Mouse (Mus musculus) liver, embryonic 15.5 days (tissue): ENCODE measurements around the gene Birc3. TPM values are rescaled to one million over a fixed set of nuclear protein-coding genes. Genes with fewer than 3 reads are reported as not detected.
"Not testable (repeated sequence)": the region's sequence is repeated elsewhere in the genome, so short reads cannot be mapped to it uniquely, and the experiment has no call there.

Source experiments
- ATAC-seq: fragments of 200-750 bp; cut with Nextera tagmentation; 2 replicates; pipeline ENCODE4 v1.8.0; 2017; ENCODE audit warnings: moderate number of reproducible peaks, mild to moderate bottlenecking, moderate library complexity; ENCODE audit not compliant: insufficient read depth
- H3K27ac ChIP-seq: fragments of 300-500 bp; sonication (generic); replicated peaks from 2 replicates; pipeline ENCODE4 v1.5.1; 2015; ENCODE audit warnings: mild to moderate bottlenecking, inconsistent platforms
- H3K27me3 ChIP-seq: fragments of 300-500 bp; sonication (generic); 2 replicates; pipeline ENCODE4 v1.6.1; 2015; ENCODE audit warnings: mild to moderate bottlenecking, inconsistent platforms
- H3K36me3 ChIP-seq: fragments of 300-500 bp; sonication (generic); replicated peaks from 2 replicates; pipeline ENCODE4 v1.6.1; 2015; ENCODE audit warnings: moderate library complexity, mild to moderate bottlenecking, inconsistent platforms
- H3K4me1 ChIP-seq: fragments of 300-500 bp; sonication (generic); replicated peaks from 2 replicates; pipeline ENCODE4 v1.6.1; 2015; ENCODE audit warnings: inconsistent platforms
- H3K4me2 ChIP-seq: fragments of 300-500 bp; sonication (generic); 2 replicates; pipeline ENCODE4 v1.6.1; 2015; ENCODE audit warnings: moderate library complexity, mild to moderate bottlenecking, inconsistent platforms
- H3K4me3 ChIP-seq: fragments of 300-500 bp; sonication (generic); replicated peaks from 2 replicates; pipeline ENCODE4 v1.5.1; 2015; ENCODE audit warnings: mild to moderate bottlenecking, inconsistent platforms
- H3K9ac ChIP-seq: fragments of 300-500 bp; sonication (generic); 2 replicates; pipeline ENCODE4 v1.6.1; 2015; ENCODE audit warnings: moderate library complexity, mild to moderate bottlenecking, inconsistent platforms
- H3K9me3 ChIP-seq: fragments of 300-500 bp; sonication (generic); replicated peaks from 2 replicates; pipeline ENCODE4 v1.6.1; 2016; ENCODE audit warnings: inconsistent platforms
- WGBS: fragments of 180-500 bp; shearing (Covaris S2); methylation state at CpG from one replicate; pipeline ENCODE4 v1.1.7; 2015; ENCODE audit warnings: mixed read lengths; ENCODE audit not compliant: insufficient replicate concordance; 5-methylcytosine and 5-hydroxymethylcytosine counted together
- polyA plus RNA-seq: library from polyadenylated mRNA; unstranded; fragments of >200 nt; fragmentation: Nextera tagmentation; extraction: Ambion mirVana; gene quantifications from 2 replicates; pipeline ENCODE4 v1.2.1, GENCODE M21; 2015

Gene Birc3
- polyA plus RNA-seq, 1 experiment from 2014 or later, result 7.0 TPM

DNA sequence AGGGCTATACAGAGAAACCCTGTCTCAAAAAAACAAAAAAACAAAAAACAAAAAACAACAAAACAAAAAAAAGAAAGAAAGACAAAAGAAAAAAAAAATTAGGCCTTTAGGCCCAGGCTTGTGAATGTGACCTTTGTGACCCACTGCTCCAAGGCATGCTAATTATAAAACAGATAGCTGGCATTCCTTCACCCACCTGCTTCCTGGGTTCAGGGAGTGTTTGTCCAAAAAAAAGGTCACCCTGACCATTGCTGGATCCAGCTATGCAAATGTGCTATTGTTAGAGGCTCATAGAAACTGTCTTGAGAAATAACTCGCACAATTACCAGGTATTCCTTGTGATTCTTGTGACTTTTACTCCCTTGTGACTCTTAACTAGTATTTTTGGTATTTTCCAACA lies 18.8 kb upstream of the Birc3 start:
- H3K36me3 ChIP-seq, H3K27ac ChIP-seq, H3K4me1 ChIP-seq, H3K4me3 ChIP-seq, H3K9ac ChIP-seq, ATAC-seq, H3K4me2 ChIP-seq, H3K9me3 ChIP-seq, H3K27me3 ChIP-seq: not testable (repeated sequence)
- 71% methylated on average over 1 of the region's 1 CpGs for WGBS

DNA sequence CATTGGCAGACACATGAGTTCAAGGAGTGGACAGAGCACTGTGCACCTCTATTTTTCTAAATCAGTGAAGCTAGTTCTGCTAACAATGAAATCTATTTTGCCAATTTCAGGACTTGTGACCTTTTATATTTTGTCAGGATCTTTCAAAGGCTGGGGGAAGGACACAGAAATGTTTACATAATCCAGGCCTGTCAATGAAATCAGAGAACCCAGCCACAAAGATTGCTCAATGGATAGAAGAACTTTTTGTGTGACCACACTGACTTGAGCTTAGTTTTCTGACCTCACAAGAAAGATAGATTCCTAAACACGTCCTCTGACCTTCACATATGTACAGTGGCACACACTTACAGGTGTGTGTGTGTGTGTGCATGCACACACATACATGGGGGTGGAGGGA lies 18.2 kb upstream of the Birc3 start:
- no peak overlapping the region for H3K9ac ChIP-seq
- no peak for ATAC-seq
- no peaks in the 10 kb centered on the region for H3K27me3 ChIP-seq
- no peak overlapping the region for H3K27ac ChIP-seq
- WGBS, result 40% methylated on average over 1 of the region's 1 CpGs
- no peaks in the 10 kb centered on the region for H3K9me3 ChIP-seq
- no peaks in the 10 kb centered on the region for H3K4me1 ChIP-seq
- H3K4me3 ChIP-seq, result no peak overlapping the region
- no peak overlapping the region for H3K4me2 ChIP-seq
- no peaks in the 10 kb centered on the region for H3K36me3 ChIP-seq

DNA sequence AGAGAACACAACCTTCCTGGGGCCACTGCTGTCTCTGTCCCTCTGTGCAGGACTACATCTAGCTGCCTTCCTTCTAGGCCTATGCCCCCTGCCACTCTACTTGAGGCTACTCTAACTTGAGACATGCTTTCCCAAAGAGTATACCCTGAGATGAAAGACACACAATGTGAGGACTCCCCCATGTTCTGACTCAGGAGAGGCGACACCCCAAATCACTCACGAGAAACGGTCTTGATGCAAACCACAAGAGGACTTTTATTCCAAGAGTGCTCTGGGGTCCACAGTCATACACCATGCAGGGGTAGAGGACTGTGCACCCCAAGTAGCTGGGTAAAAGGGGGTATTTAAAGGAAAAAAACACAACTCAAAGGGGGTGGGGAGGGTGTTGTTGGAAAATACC lies 11.4 kb upstream of the Birc3 start:
- H3K4me2 ChIP-seq, result no peak overlapping the region
- no peaks in the 10 kb centered on the region for H3K27me3 ChIP-seq
- ATAC-seq, result no peak
- no peak overlapping the region for H3K27ac ChIP-seq
- no peak overlapping the region for H3K4me3 ChIP-seq
- WGBS, result 83% methylated on average over 3 of the region's 3 CpGs
- no peaks in the 10 kb centered on the region for H3K4me1 ChIP-seq
- H3K36me3 ChIP-seq, result no peaks in the 10 kb centered on the region
- no peak overlapping the region for H3K9ac ChIP-seq
- no peaks in the 10 kb centered on the region for H3K9me3 ChIP-seq

DNA sequence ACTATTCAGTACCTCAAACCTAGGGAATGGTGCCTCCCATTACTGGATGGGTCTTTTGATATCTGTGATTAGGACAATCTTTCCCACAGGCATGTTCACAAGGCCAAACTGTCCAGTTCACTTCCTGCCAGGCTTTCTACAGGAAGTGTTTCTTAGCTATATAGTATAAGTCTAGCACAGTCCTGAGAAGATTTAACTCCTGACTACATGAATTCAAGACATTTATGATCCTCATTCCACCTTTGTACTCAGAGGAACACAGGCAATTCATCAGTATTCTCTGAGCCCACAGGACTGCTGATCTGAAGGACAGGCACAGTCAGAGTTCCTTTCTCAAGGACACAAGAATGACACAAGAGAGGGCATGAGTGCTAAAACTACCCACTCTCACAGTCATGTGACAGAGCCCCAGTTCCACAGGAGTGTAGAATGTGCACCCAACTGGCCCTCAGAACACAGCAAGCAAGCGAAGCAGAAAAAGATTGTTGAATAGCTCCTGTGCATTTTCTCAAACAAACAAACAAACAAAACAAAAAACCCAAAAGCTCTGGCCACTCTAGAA lies 9.4 kb upstream of the Birc3 start:
- ATAC-seq, result no peak
- WGBS, result 47% methylated on average over 1 of the region's 1 CpGs

DNA sequence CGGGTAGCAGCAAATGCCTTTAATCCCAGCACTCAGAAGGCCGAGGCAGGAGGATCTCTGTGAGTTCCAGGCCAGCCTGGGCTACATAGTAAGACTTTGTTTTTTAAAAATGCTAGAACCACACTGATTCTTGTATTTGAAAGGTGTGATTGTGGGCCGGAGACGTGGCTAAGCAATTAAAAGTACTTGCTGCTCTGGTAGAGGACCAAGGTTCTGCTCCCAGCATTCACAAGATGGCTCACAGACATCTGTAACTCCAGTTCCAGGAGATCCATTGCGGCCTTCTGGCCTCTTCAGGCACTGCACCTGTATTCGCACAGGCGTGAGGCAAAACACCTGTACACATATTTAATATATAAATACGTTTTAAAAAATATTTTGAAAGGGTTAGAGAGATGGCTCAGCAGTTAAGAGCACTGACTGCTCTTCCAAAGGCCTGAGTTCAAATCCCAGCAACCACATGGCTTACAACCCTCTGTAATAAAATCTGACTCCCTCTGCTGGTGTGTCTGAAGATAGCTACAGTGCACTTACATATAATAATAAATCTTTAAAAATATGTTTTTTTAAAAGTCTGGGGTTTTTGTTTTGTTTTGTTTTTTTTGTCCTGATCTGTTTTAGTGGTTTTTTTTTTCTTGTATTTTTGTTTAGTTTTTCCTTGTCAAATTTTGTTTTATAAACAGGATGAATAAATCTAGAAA lies 675 bp upstream of the Birc3 start:
- H3K4me3 ChIP-seq, result peak overlapping the region; percentile 64; the same call in 1 of the 2 replicates

More for the DNA sequence above, 9.4 kb upstream of the Birc3 start:
- H3K9me3 ChIP-seq, result no peaks in the 10 kb centered on the region
- no peak overlapping the region for H3K4me3 ChIP-seq
- no peak overlapping the region for H3K9ac ChIP-seq
- H3K27me3 ChIP-seq, result no peaks in the 10 kb centered on the region
- no peaks in the 10 kb centered on the region for H3K4me1 ChIP-seq
- no peaks in the 10 kb centered on the region for H3K36me3 ChIP-seq
- no peak overlapping the region for H3K4me2 ChIP-seq
- H3K27ac ChIP-seq, result no peak overlapping the region

DNA sequence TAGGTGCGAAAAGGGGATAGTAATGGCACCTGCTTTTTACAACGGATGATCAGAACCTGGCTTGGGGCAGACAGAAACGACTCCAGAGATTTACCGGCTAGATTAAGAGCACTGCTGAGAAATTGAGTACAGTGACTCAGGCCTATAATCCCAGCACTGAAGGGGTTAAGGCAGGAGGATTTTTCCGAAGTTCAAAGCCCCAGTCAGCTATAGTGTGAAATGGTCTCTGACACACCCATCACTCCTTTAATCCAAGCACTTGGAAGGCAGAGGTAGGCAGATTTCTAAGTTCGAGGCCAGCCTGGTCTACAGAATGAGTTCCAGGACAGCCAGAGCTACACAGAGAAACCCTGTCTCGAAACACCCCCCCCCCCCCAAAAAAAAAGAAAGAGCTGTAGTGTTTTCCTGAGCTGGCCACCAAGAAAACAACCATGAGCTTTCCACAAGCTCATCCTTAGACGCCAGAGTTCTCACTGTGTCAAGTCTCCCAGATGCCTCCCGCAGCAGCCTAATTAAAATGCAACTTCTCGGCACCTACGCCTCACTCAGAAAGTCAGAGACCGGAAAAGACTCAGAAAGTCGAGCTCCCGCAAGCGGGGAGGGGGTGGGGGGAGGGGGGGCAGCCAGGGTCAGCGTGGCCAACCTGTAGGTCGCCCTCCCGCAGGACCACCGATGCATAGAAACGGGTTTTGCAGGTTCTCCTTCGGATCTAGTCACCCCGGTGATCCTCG lies 777 bp downstream of the Birc3 start:
- H3K9ac ChIP-seq, result peak overlapping the region; percentile 65
- peak overlapping the region; percentile 77 for H3K4me2 ChIP-seq
- H3K4me3 ChIP-seq, result peak overlapping the region; percentile 64
- peak; percentile 10 for ATAC-seq
- 12% methylated on average over 23 of the region's 23 CpGs for WGBS
- no peaks in the 10 kb centered on the region for H3K9me3 ChIP-seq
- peaks cover 6% of the 10 kb centered on the region for H3K36me3 ChIP-seq
- H3K27me3 ChIP-seq, result no peaks in the 10 kb centered on the region
- peaks cover 29% of the 10 kb centered on the region for H3K4me1 ChIP-seq
- H3K27ac ChIP-seq, result peak overlapping the region; percentile 81

More for the DNA sequence above, 675 bp upstream of the Birc3 start:
- Histone ChIP-seq H3K9me3 (no peaks in the 10 kb centered on the region), H3K4me2 (peak overlapping the region; percentile 77), H3K36me3 (no peaks in the 10 kb centered on the region), H3K27ac (peak overlapping the region; percentile 56; the same call in 1 of the 2 replicates), H3K27me3 (no peaks in the 10 kb centered on the region), H3K4me1 (peaks cover 27% of the 10 kb centered on the region), H3K9ac (0 out of 2 replicates have a peak overlapping the region, but pooled peaks have one; percentile 6)
- ATAC-seq, result no peak
- 76% methylated on average over 8 of the region's 8 CpGs for WGBS

DNA sequence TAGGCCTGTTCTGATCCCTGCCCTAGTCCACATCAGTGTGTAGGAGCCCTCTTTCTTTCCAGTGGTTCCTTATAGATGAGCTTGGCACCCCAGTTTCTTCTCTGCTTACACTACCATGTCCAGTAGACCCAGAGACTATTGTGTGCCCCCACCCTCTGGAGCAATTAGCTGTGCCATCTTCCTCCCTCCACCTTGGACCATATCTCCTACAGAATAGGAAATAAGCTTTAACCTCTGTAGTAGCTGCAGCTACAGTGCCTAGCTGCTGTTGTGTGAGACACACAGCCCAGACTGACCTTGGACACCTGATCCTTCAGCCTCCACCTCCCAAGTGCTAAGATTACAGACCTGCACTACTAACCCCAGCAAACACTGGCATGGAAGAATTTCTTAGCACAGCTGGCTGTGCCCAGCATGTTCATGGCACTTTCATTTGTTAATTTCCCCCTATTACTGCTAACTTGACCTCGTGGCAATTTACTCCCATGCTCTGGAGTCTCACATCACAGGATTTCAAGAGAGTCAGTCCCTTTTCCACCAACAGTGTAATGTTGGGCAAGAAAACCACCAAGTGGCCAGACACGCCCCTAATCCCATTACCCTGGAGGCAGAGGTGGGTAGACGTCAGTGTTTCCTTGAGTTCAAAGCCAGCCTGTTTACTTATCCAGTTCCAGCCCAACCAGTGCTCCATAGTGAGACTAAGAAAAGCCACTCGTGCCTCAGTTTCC lies 1.5 kb downstream of the Birc3 start:
- Histone ChIP-seq H3K4me2 (peak overlapping the region; percentile 77), H3K4me1 (peaks cover 29% of the 10 kb centered on the region), H3K4me3 (peak overlapping the region; percentile 64), H3K36me3 (peaks cover 13% of the 10 kb centered on the region), H3K27ac (peak overlapping the region; percentile 81), H3K27me3 (no peaks in the 10 kb centered on the region), H3K9me3 (no peaks in the 10 kb centered on the region), H3K9ac (no peak overlapping the region)
- WGBS, result 38% methylated on average over 4 of the region's 4 CpGs
- ATAC-seq, result no peak

DNA sequence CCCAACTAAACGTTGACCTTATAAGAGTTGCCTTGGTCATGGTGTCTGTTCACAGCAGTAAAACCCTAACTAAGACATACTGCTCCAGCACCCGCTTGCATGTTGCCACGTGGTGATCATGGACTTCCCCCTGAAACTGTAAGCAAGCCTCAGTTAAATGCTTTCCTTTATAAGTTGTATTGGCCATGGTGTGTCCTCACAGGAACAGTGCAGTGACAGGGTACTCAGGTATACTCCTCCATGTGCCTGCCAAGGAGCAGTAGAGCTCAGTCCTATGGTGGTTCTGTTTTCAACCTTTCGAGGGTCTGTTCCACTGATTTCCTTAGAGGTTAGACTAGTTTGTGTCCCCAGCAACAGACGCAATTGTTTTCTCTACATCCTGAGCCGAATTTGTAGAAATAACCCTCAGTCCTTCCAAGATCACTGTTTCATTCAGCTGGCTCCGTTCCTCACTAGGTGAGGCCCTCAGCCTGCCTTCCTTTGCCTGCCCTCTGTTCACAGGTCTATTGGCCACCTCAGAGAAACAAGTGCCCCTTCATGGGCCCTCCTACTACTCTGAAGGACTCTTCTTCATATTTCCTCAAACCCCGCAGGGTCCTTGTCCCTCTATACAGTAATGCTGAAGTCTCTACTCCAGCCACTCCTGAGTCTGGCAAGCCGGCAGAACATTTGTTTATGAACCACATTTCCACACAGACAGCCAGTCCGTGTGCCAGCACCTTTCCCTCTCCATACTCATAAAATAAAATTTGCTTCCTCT lies 2.2 kb downstream of the Birc3 start:
- H3K36me3 ChIP-seq, result peaks cover 14% of the 10 kb centered on the region
- WGBS, result 74% methylated on average over 10 of the region's 10 CpGs
- H3K9ac ChIP-seq, result no peak overlapping the region
- peak overlapping the region; percentile 77 for H3K4me2 ChIP-seq
- H3K9me3 ChIP-seq, result no peaks in the 10 kb centered on the region
- no peaks in the 10 kb centered on the region for H3K27me3 ChIP-seq
- H3K4me3 ChIP-seq, result no peak overlapping the region
- H3K4me1 ChIP-seq, result peaks cover 29% of the 10 kb centered on the region
- ATAC-seq, result no peak
- 0 out of 2 replicates have a peak overlapping the region, but pooled peaks have one; percentile 10 for H3K27ac ChIP-seq

DNA sequence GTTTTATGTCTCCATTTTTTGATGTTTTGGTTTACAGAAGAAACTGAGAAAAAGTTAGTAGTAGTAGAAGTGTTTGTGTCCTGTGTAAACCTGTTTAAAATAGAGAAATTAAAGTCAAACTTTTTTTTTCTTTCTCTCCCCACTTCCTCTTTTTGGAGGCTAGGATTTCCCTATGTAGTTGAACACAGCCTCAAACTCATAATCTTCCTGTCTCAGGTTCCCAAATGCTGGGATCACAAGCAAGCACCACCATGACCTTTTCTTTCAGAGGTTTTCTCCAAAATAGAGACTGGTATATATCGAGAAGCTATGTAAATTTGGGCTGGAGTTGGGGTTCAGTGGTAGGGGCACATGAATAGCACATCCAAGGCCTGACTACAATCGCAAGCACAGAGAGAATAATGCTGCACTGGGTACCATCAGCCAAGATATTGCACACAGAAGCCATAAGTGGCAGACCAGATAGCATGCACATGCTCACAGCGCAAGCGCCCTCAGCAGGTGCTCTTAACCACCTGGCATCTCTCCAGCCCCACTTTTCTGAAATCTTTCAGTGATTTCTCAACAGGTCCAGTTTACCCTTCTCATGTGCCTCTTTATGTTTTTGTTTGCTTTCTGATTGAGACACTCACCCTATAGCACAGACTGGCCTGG lies 4.0 kb downstream of the Birc3 start:
- 47% methylated on average over 4 of the region's 4 CpGs for WGBS
- Histone ChIP-seq H3K9me3 (no peaks in the 10 kb centered on the region), H3K9ac (no peak overlapping the region), H3K4me1 (peaks cover 29% of the 10 kb centered on the region), H3K4me3 (no peak overlapping the region), H3K27me3 (no peaks in the 10 kb centered on the region), H3K36me3 (peaks cover 25% of the 10 kb centered on the region), H3K27ac (peak overlapping the region; percentile 55; the same call in 1 of the 2 replicates), H3K4me2 (no peak overlapping the region)
- no peak for ATAC-seq

DNA sequence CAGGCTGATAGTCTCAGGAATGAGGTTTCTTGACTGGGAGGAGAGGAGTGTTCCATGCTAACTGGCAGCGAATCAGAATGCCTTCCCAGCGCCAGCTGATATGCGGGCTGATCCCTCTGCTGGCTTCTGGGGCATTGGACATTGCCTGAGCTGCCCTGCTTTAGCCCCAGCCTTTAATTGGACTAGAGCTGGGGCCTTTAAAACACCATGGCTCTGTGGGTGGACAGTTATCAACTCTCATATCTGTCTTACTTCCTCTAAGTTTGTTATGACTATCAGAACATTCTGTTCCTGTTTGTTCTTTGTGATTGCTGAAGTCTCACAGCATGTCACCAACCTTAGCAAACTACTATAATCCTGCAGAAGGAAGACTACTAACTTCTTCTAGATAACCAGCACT lies 5.0 kb downstream of the Birc3 start:
- H3K27ac ChIP-seq, result no peak overlapping the region
- 63% methylated on average over 3 of the region's 3 CpGs for WGBS
- ATAC-seq, result no peak

More for the DNA sequence above, 5.0 kb downstream of the Birc3 start:
- H3K27me3 ChIP-seq, result no peaks in the 10 kb centered on the region
- no peak overlapping the region for H3K4me3 ChIP-seq
- peaks cover 22% of the 10 kb centered on the region for H3K4me1 ChIP-seq
- no peaks in the 10 kb centered on the region for H3K9me3 ChIP-seq
- no peak overlapping the region for H3K9ac ChIP-seq
- peaks cover 25% of the 10 kb centered on the region for H3K36me3 ChIP-seq
- no peak overlapping the region for H3K4me2 ChIP-seq
